Mouse (Mus musculus): ENCODE measurements at regions not wholly inside any gene's neighbourhood (a gene's known extent, or its start where the extent isn't known, plus 50 kb on each side); places are given as distances from the start of the nearest gene placed in this dataset.

DNA sequence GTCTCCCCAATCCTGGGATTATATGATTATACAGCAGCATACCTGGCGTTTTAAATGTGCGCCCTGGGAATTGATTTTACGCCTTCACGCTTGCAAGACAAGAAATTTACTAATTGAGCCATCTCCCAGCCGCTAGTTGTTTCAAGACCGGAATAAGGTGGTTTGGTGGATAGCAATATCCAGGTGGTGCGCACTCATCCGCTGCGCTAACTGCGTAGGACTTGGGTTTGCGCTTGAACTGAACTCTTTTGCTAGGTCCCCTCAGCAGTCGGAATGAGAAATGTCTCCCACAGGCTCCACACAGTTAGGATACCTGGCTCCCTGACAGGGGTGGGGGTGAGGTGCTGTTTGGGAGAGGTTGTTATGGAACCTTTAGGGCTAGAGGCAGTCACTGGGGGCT, 136.4 kb upstream of the Rybp start:
- Histone ChIP-seq H3K27me3 (ENCODE audit: control insufficient read depth, insufficient read depth, low read length) (no peaks in the 10 kb centered on the region), H3K9me3 (ENCODE audit: control insufficient read depth, low read length) (no peaks in the 10 kb centered on the region), H3K36me3 (replicated peaks; ENCODE audit: control insufficient read depth, insufficient read depth, low read depth) (no peaks in the 10 kb centered on the region), H3K9ac (replicated peaks) (no peak overlapping the region), H3K4me2 (ENCODE audit: low read depth) (no peak overlapping the region), H3K27ac (no peak overlapping the region), H3K4me1 (replicated peaks; ENCODE audit: control insufficient read depth in 2 of 2, insufficient read depth in 2 of 2, low read length in 1 of 2) (no peaks in the 10 kb centered on the region; a peak in 1 of 4 replicates), H3K4me3 (ENCODE audit: insufficient read depth in 1 of 2, low read depth in 2 of 2, low read length in 2 of 2) (no peak overlapping the region)
- WGBS (ENCODE audit: insufficient replicate concordance), result 79% methylated on average over 12 of the region's 12 CpGs
- DNase-seq (ENCODE audit: low read depth in 3 of 3, low spot score in 3 of 3) (no peak), ATAC-seq (ENCODE audit: insufficient read depth) (no peak)
- no peak for TF ChIP-seq EP300 (IDR thresholded peaks at IDR 0.05; ENCODE audit: low read depth)
- TF ChIP-seq CTCF (IDR thresholded peaks at IDR 0.05; ENCODE audit: low read depth), result no peak

DNA sequence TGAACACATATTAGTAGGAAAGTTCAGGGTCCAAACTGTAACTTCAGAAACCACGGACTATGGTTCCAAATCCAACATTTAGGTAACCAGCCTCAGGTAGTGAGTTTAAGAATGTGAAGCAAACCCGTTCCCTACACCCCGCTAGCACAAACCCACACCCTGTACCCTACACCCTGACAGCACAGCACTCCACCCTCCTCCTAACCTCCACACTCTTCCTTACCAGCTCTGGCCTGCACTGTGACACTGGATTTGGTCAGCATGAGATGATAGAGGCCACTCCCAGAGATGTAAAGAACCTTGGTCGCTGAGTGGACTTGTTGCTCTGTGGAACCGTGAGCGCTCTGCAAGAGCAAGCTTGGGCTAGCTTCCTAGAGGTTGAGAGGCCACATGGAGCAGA, 135.3 kb upstream of the Rybp start:
- TF ChIP-seq EP300 (IDR thresholded peaks at IDR 0.05; ENCODE audit: low read depth), result no peak
- TF ChIP-seq CTCF (IDR thresholded peaks at IDR 0.05; ENCODE audit: low read depth), result no peak
- WGBS (ENCODE audit: insufficient replicate concordance), result 67% methylated on average over 6 of the region's 6 CpGs
- no peaks in the 10 kb centered on the region for H3K36me3 ChIP-seq (replicated peaks; ENCODE audit: control insufficient read depth, insufficient read depth, low read depth)
- no peak overlapping the region for H3K4me2 ChIP-seq (ENCODE audit: low read depth)
- no peak for DNase-seq (ENCODE audit: low read depth in 3 of 3, low spot score in 3 of 3)
- no peak overlapping the region for H3K27ac ChIP-seq
- H3K9ac ChIP-seq (replicated peaks), result no peak overlapping the region
- ATAC-seq (ENCODE audit: insufficient read depth), result no peak
- no peaks in the 10 kb centered on the region for H3K9me3 ChIP-seq (ENCODE audit: control insufficient read depth, low read length)
- H3K27me3 ChIP-seq (ENCODE audit: control insufficient read depth, insufficient read depth, low read length), result no peaks in the 10 kb centered on the region
- H3K4me3 ChIP-seq (ENCODE audit: insufficient read depth in 1 of 2, low read depth in 2 of 2, low read length in 2 of 2), result no peak overlapping the region
- H3K4me1 ChIP-seq (replicated peaks; ENCODE audit: control insufficient read depth in 2 of 2, insufficient read depth in 2 of 2, low read length in 1 of 2), result no peaks in the 10 kb centered on the region

- Histone ChIP-seq H3K36me3 (replicated peaks; ENCODE audit: control insufficient read depth, insufficient read depth, low read depth) (no peaks in the 10 kb centered on the region), H3K9ac (replicated peaks) (no peak overlapping the region), H3K4me2 (ENCODE audit: low read depth) (no peak overlapping the region), H3K4me1 (replicated peaks; ENCODE audit: control insufficient read depth in 2 of 2, insufficient read depth in 2 of 2, low read length in 1 of 2) (no peaks in the 10 kb centered on the region), H3K4me3 (ENCODE audit: insufficient read depth in 1 of 2, low read depth in 2 of 2, low read length in 2 of 2) (no peak overlapping the region), H3K9me3 (ENCODE audit: control insufficient read depth, low read length) (no peaks in the 10 kb centered on the region), H3K27ac (no peak overlapping the region), H3K27me3 (ENCODE audit: control insufficient read depth, insufficient read depth, low read length) (no peaks in the 10 kb centered on the region)
- DNase-seq (ENCODE audit: low read depth in 3 of 3, low spot score in 3 of 3) (no peak), ATAC-seq (ENCODE audit: insufficient read depth) (no peak)
- WGBS (ENCODE audit: insufficient replicate concordance), result 33% methylated on average over 24 of the region's 24 CpGs
- TF ChIP-seq EP300 (IDR thresholded peaks at IDR 0.05; ENCODE audit: low read depth) (no peak), CTCF (IDR thresholded peaks at IDR 0.05; ENCODE audit: low read depth) (no peak)
These were observed 134.7 kb upstream of the Rybp start for GRCm38 (mm10) chr6:100421706-100422578.

GRCm38 (mm10) chr6:100420602-100421001, 133.3 kb upstream of the Rybp start:
- no peak overlapping the region for H3K4me2 ChIP-seq (ENCODE audit: low read depth)
- TF ChIP-seq EP300 (IDR thresholded peaks at IDR 0.05; ENCODE audit: low read depth) (no peak), CTCF (IDR thresholded peaks at IDR 0.05; ENCODE audit: low read depth) (no peak)
- no peak overlapping the region for H3K9ac ChIP-seq (replicated peaks)
- peaks cover 0 to 3% of the 10 kb centered on the region in 2 experiments; a peak in 1 of 4 replicates for H3K4me1 ChIP-seq (replicated peaks; ENCODE audit: control insufficient read depth in 2 of 2, insufficient read depth in 2 of 2, low read length in 1 of 2)
- DNase-seq (ENCODE audit: low read depth in 3 of 3, low spot score in 3 of 3) (no peak), ATAC-seq (ENCODE audit: insufficient read depth) (no peak)
- H3K27me3 ChIP-seq (ENCODE audit: control insufficient read depth, insufficient read depth, low read length), result no peaks in the 10 kb centered on the region
- H3K9me3 ChIP-seq (ENCODE audit: control insufficient read depth, low read length), result no peaks in the 10 kb centered on the region
- H3K4me3 ChIP-seq (ENCODE audit: insufficient read depth in 1 of 2, low read depth in 2 of 2, low read length in 2 of 2), result no peak overlapping the region
- 26% methylated on average over 3 of the region's 3 CpGs for WGBS (ENCODE audit: insufficient replicate concordance)
- no peak overlapping the region for H3K27ac ChIP-seq
- H3K36me3 ChIP-seq (replicated peaks; ENCODE audit: control insufficient read depth, insufficient read depth, low read depth), result no peaks in the 10 kb centered on the region

GRCm38 (mm10) chr6:100419782-100420540, 132.7 kb upstream of the Rybp start:
- Histone ChIP-seq H3K9me3 (ENCODE audit: control insufficient read depth, low read length) (no peaks in the 10 kb centered on the region), H3K4me1 (replicated peaks; ENCODE audit: control insufficient read depth in 2 of 2, insufficient read depth in 2 of 2, low read length in 1 of 2) (peaks cover 0 to 5% of the 10 kb centered on the region in 2 experiments; a peak in 1 of 4 replicates), H3K4me3 (ENCODE audit: insufficient read depth in 1 of 2, low read depth in 2 of 2, low read length in 2 of 2) (no peak overlapping the region), H3K9ac (replicated peaks) (no peak overlapping the region), H3K27ac (no peak overlapping the region), H3K4me2 (ENCODE audit: low read depth) (no peak overlapping the region), H3K27me3 (ENCODE audit: control insufficient read depth, insufficient read depth, low read length) (no peaks in the 10 kb centered on the region), H3K36me3 (replicated peaks; ENCODE audit: control insufficient read depth, insufficient read depth, low read depth) (no peaks in the 10 kb centered on the region)
- no peak for DNase-seq (ENCODE audit: low read depth in 3 of 3, low spot score in 3 of 3)
- ATAC-seq (ENCODE audit: insufficient read depth), result no peak
- TF ChIP-seq CTCF (IDR thresholded peaks at IDR 0.05; ENCODE audit: low read depth) (no peak), EP300 (IDR thresholded peaks at IDR 0.05; ENCODE audit: low read depth) (no peak)
- 46% methylated on average over 7 of the region's 7 CpGs for whole genome bisulfite sequencing (ENCODE audit: insufficient replicate concordance)

Measured in liver, embryonic 14.5 days (tissue).